Mouse (Mus musculus): Measurements from ENCODE around the gene Npr1. TPM values are rescaled to one million over a fixed set of nuclear protein-coding genes. Genes with fewer than 3 reads are reported as not detected.

Npr1 gene
- total RNA-seq, 1 experiment from 2014 or later: not detected

DNA sequence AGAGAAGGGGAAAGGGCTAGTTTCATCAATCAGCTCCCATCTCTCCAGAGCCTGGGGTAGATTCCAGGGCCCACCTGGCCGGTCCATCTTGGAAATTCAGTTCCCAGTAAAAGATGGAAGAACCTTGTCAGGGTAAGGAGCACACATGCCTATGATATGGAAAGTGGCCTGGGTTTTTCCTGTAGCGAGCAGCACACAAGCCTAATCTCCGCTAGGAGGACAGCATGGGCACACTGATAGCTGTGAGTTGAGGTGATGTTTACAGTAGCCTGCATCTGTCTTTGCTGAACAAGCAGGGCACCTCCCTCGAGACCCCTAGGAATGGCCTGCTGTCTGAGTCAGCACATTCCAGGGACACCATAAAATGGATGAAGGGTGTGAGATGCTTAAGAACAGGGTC, 61.1 kb downstream of the Npr1 start:
- no peak for ATAC-seq (replicated peaks; ENCODE audit: insufficient number of reproducible peaks, low FRiP score, low TSS enrichment, poor library complexity, severe bottlenecking)

DNA sequence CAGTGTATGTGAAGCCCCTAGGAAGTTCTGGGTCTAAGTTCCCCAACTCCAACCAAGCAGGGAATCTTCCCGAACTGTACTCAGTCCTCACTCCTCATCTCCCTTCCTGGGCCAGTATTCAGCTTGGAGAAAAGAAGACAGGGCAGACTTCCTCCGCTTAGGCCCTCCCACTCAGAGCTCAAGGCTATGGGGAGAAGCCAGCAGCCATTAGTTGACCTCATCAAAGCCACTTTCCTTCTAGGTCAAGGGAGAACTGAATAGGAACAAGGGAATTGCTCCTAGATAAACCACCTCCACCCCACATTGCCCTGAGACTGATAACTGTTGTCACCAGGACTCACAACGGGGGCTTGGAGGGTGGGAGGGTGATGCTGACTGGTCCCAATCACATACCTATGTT, 61.5 kb downstream of the Npr1 start:
- no peak for ATAC-seq (replicated peaks; ENCODE audit: insufficient number of reproducible peaks, low FRiP score, low TSS enrichment, poor library complexity, severe bottlenecking)

DNA sequence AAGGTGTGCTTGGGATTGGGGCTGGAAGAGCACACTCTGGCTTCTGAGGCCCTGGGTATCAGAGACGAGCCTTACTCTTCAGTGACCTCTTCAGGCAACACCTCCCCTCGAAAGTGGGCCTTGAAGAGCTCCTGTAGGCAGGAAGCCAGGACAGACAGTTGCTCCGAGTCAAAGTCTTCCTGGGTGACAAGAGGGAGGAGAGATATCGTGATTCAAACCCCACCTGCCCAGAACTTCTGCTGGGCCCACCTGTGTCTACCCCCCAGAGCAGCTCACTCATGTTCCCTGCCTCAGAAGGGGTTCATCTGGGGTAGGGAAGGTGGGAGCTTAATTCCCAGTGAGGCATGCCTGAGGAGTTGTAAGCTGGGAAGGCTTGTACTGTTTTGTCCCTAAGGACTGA, 64.7 kb downstream of the Npr1 start:
- ATAC-seq (replicated peaks; ENCODE audit: insufficient number of reproducible peaks, low FRiP score, low TSS enrichment, poor library complexity, severe bottlenecking): no peak

Other genes with a start within 250 kb of the Npr1 start
- 64.6 to 97.8 TPM (median 65.2 TPM) in 3 replicates for gene Jtb, start 234.3 kb downstream of the Npr1 start, total RNA-seq (2017)
- 0.49 to 1.1 TPM in 2 of 3 replicates, not detected in the other for gene Creb3l4, start 222.4 kb downstream of the Npr1 start, total RNA-seq (2017)
- 32.3 to 49.4 TPM (median 46.6 TPM) in 3 replicates for gene Slc39a1, start 217.7 kb downstream of the Npr1 start, total RNA-seq (2017)
- 19.2 to 40.7 TPM (median 19.9 TPM) in 3 replicates for gene Crtc2, start 211.7 kb downstream of the Npr1 start, total RNA-seq (2017)
- 15.4 to 39.1 TPM (median 16.3 TPM) in 3 replicates for gene Dennd4b, start 200.7 kb downstream of the Npr1 start, total RNA-seq (2017)
- 26.9 to 46.5 TPM (median 34.1 TPM) in 3 replicates for gene Gatad2b, start 172.7 kb downstream of the Npr1 start, total RNA-seq (2017)
- gene Slc27a3, start 75.9 kb downstream of the Npr1 start, total RNA-seq (2017): 2.1 TPM in 1 of 3 replicates, not detected in the others
- gene Ints3, start 32.2 kb downstream of the Npr1 start, total RNA-seq (2017): 11.7 to 26.5 TPM (median 12.9 TPM) in 3 replicates
- gene Ilf2, start 10.3 kb upstream of the Npr1 start, total RNA-seq (2017): 72.4 to 84.1 TPM (median 74.7 TPM) in 3 replicates
- gene Snapin, start 25.2 kb upstream of the Npr1 start, total RNA-seq (2017): 52.4 to 94.4 TPM (median 62.0 TPM) in 3 replicates
- 65.3 to 100 TPM (median 80.3 TPM) in 3 replicates for gene Chtop, start 43.6 kb upstream of the Npr1 start, total RNA-seq (2017)
- gene S100a1, start 48.5 kb upstream of the Npr1 start, total RNA-seq (2017): 24.0 to 71.5 TPM (median 39.2 TPM) in 3 replicates
- 111 to 176 TPM (median 141 TPM) in 3 replicates for gene S100a13, start 48.6 kb upstream of the Npr1 start, total RNA-seq (2017)
- 3.0 TPM in 1 of 3 replicates, not detected in the others for gene S100a14, start 61.0 kb upstream of the Npr1 start, total RNA-seq (2017)
- not detected in 3 replicates for gene S100a16, start 71.4 kb upstream of the Npr1 start, total RNA-seq (2017)
- not detected in 3 replicates for gene S100a3, start 94.7 kb upstream of the Npr1 start, total RNA-seq (2017)
- gene S100a2, start 124.4 kb upstream of the Npr1 start, total RNA-seq (2017): not detected in 3 replicates
- gene Gm42674, start 136.0 kb upstream of the Npr1 start, total RNA-seq (2017): not detected in 3 replicates
- gene S100a4, start 137.9 kb upstream of the Npr1 start, total RNA-seq (2017): 562 to 1,115 TPM (median 1,082 TPM) in 3 replicates
- not detected in 3 replicates for gene S100a5, start 142.7 kb upstream of the Npr1 start, total RNA-seq (2017)
- gene S100a6, start 147.0 kb upstream of the Npr1 start, total RNA-seq (2017): 318 to 564 TPM (median 521 TPM) in 3 replicates
- gene S100a7a, start 188.2 kb upstream of the Npr1 start, total RNA-seq (2017): 0.58 TPM in 1 of 3 replicates, not detected in the others
- gene S100a8, start 203.1 kb upstream of the Npr1 start, total RNA-seq (2017): 3.4 to 52.7 TPM (median 15.1 TPM) in 3 replicates
- gene S100a9, start 229.9 kb upstream of the Npr1 start, total RNA-seq (2017): 6.2 to 33.7 TPM (median 31.4 TPM) in 3 replicates

All from monocyte, adult 5-6 weeks (primary cell).